Mouse (Mus musculus) midbrain, embryonic 11.5 days (tissue): Measurements from ENCODE around the gene Gimap4. TPM values are rescaled to one million over a fixed set of nuclear protein-coding genes. Genes with fewer than 3 reads are reported as not detected.
"Not testable (repeated sequence)": the region's sequence is repeated elsewhere in the genome, so short reads cannot be mapped to it uniquely, and the experiment has no call there.

Experiments
- ATAC-seq: fragments of 200-750 bp; cut with Nextera tagmentation; 2 replicates; pipeline ENCODE4 v1.8.0; 2017; ENCODE audit warnings: moderate TSS enrichment, moderate library complexity; ENCODE audit not compliant: low FRiP score
- DNase-seq: peaks from one replicate; pipeline ENCODE4 v3.0.0; 2015; ENCODE audit warnings: low spot score; ENCODE audit errors: missing footprints
- H3K27ac ChIP-seq: fragments of 300-500 bp; sonication (generic); 2 replicates; pipeline ENCODE4 v1.5.1; 2014; ENCODE audit warnings: low read depth, low read length
- H3K27me3 ChIP-seq: fragments of 300-500 bp; sonication (generic); 2 replicates; pipeline ENCODE4 v1.6.1; 2014; ENCODE audit warnings: mild to moderate bottlenecking, low read length, moderate library complexity, mixed read lengths; ENCODE audit not compliant: control insufficient read depth, insufficient read depth
- H3K36me3 ChIP-seq: fragments of 300-500 bp; sonication (generic); 2 replicates; pipeline ENCODE4 v1.6.1; 2014; ENCODE audit warnings: mild to moderate bottlenecking, low read length, moderate library complexity, mixed read lengths; ENCODE audit not compliant: control insufficient read depth, insufficient read depth
- H3K4me1 ChIP-seq: fragments of 300-500 bp; sonication (generic); 2 replicates; pipeline ENCODE4 v1.6.1; 2014; ENCODE audit warnings: low read length; ENCODE audit not compliant: control insufficient read depth, insufficient read depth
- H3K4me2 ChIP-seq: fragments of 300-500 bp; sonication (generic); 2 replicates; pipeline ENCODE4 v1.6.1; 2014; ENCODE audit warnings: mild to moderate bottlenecking, moderate library complexity
- H3K4me3 ChIP-seq: fragments of 300-500 bp; sonication (generic); 2 replicates; pipeline ENCODE4 v1.5.1; 2014; ENCODE audit warnings: low read depth, low read length
- H3K9ac ChIP-seq: fragments of 300-500 bp; sonication (generic); 2 replicates; pipeline ENCODE4 v1.6.1; 2014; ENCODE audit warnings: low read length
- H3K9me3 ChIP-seq: fragments of 300-500 bp; sonication (generic); 2 replicates; pipeline ENCODE4 v1.6.1; 2016; ENCODE audit warnings: low read length; ENCODE audit not compliant: control insufficient read depth
- WGBS: fragments of 180-500 bp; shearing (Covaris S2); extraction: QIAGEN DNeasy Blood & Tissue Kit; methylation state at CpG from one replicate; pipeline ENCODE4 v1.1.7; 2014; 5-methylcytosine and 5-hydroxymethylcytosine counted together
- polyA plus RNA-seq: library from polyadenylated mRNA; unstranded; fragments of >200 nt; fragmentation: Nextera tagmentation; extraction: Ambion mirVana; gene quantifications from 2 replicates; pipeline ENCODE4 v1.2.1, GENCODE M21; 2014

The Gimap4 gene
- polyA plus RNA-seq, 1 experiment from 2014 or later: 4.8 TPM

GRCm38 (mm10) chr6:48680421-48680820, 3.9 kb upstream of the Gimap4 start:
- Histone ChIP-seq H3K27ac (no peak overlapping the region), H3K9ac (no peak overlapping the region), H3K36me3 (no peaks in the 10 kb centered on the region), H3K4me1 (no peaks in the 10 kb centered on the region), H3K4me3 (no peak overlapping the region), H3K4me2 (no peak overlapping the region), H3K27me3 (no peaks in the 10 kb centered on the region), H3K9me3 (no peaks in the 10 kb centered on the region)
- ATAC-seq (no peak), DNase-seq (no peak)
- 80% methylated on average over 5 of the region's 5 CpGs for WGBS

GRCm38 (mm10) chr6:48681472-48682090, 2.8 kb upstream of the Gimap4 start:
- no peaks in the 10 kb centered on the region for H3K9me3 ChIP-seq
- H3K27me3 ChIP-seq: no peaks in the 10 kb centered on the region
- no peaks in the 10 kb centered on the region for H3K4me1 ChIP-seq
- no peak for DNase-seq
- H3K4me3 ChIP-seq: no peak overlapping the region
- H3K36me3 ChIP-seq: no peaks in the 10 kb centered on the region
- no peak overlapping the region for H3K27ac ChIP-seq
- no peak for ATAC-seq
- no peak overlapping the region for H3K9ac ChIP-seq
- 78% methylated on average over 3 of the region's 3 CpGs for WGBS
- no peak overlapping the region for H3K4me2 ChIP-seq

- Histone ChIP-seq H3K27ac (no peak overlapping the region), H3K9me3 (no peaks in the 10 kb centered on the region), H3K4me2 (no peak overlapping the region), H3K4me3 (no peak overlapping the region), H3K9ac (no peak overlapping the region), H3K36me3 (no peaks in the 10 kb centered on the region), H3K4me1 (no peaks in the 10 kb centered on the region), H3K27me3 (no peaks in the 10 kb centered on the region)
- ATAC-seq: no peak
- DNase-seq: no peak
- WGBS: 86% methylated on average over 4 of the region's 4 CpGs
Measured at GRCm38 (mm10) chr6:48682271-48682670, 2.1 kb upstream of the Gimap4 start.

- H3K4me1 ChIP-seq, H3K4me2 ChIP-seq, H3K4me3 ChIP-seq, DNase-seq, H3K9ac ChIP-seq, ATAC-seq, H3K27ac ChIP-seq, H3K9me3 ChIP-seq, H3K36me3 ChIP-seq, H3K27me3 ChIP-seq: not testable (repeated sequence)
- 93% methylated on average over 3 of the region's 4 CpGs for WGBS
Measured at GRCm38 (mm10) chr6:48683263-48683821, 1.0 kb upstream of the Gimap4 start.

- Histone ChIP-seq H3K4me3 (no peak overlapping the region), H3K9me3 (no peaks in the 10 kb centered on the region), H3K4me2 (no peak overlapping the region), H3K9ac (no peak overlapping the region), H3K27ac (no peak overlapping the region), H3K4me1 (no peaks in the 10 kb centered on the region), H3K36me3 (no peaks in the 10 kb centered on the region), H3K27me3 (no peaks in the 10 kb centered on the region)
- DNase-seq: no peak
- no peak for ATAC-seq
- WGBS: 45% methylated on average over 4 of the region's 4 CpGs
Measured at GRCm38 (mm10) chr6:48684806-48685205, 457 bp downstream of the Gimap4 start.

- 77% methylated on average over 2 of the region's 2 CpGs for WGBS
- Histone ChIP-seq H3K4me1 (no peaks in the 10 kb centered on the region), H3K4me2 (no peak overlapping the region), H3K9me3 (no peaks in the 10 kb centered on the region), H3K27ac (no peak overlapping the region), H3K27me3 (no peaks in the 10 kb centered on the region), H3K36me3 (no peaks in the 10 kb centered on the region), H3K9ac (no peak overlapping the region), H3K4me3 (no peak overlapping the region)
- no peak for ATAC-seq
- DNase-seq: no peak
Measured at GRCm38 (mm10) chr6:48685251-48685650, 902 bp downstream of the Gimap4 start.

- WGBS: 85% methylated on average over 7 of the region's 7 CpGs
- no peak overlapping the region for H3K27ac ChIP-seq
- no peaks in the 10 kb centered on the region for H3K36me3 ChIP-seq
- ATAC-seq (no peak), DNase-seq (no peak)
- H3K9ac ChIP-seq: no peak overlapping the region
- H3K27me3 ChIP-seq: no peaks in the 10 kb centered on the region
- no peaks in the 10 kb centered on the region for H3K4me1 ChIP-seq
- H3K4me2 ChIP-seq: no peak overlapping the region
- no peaks in the 10 kb centered on the region for H3K9me3 ChIP-seq
- H3K4me3 ChIP-seq: no peak overlapping the region
Measured at GRCm38 (mm10) chr6:48685694-48686665, 1.6 kb downstream of the Gimap4 start.

GRCm38 (mm10) chr6:48687077-48687476, 2.7 kb downstream of the Gimap4 start:
- Histone ChIP-seq H3K4me1 (no peaks in the 10 kb centered on the region), H3K4me2 (no peak overlapping the region), H3K36me3 (no peaks in the 10 kb centered on the region), H3K9me3 (no peaks in the 10 kb centered on the region), H3K27ac (no peak overlapping the region), H3K27me3 (no peaks in the 10 kb centered on the region), H3K9ac (no peak overlapping the region), H3K4me3 (no peak overlapping the region)
- no peak for ATAC-seq
- WGBS: 72% methylated on average over 2 of the region's 2 CpGs
- no peak for DNase-seq

GRCm38 (mm10) chr6:48689320-48689719, 5.0 kb downstream of the Gimap4 start:
- no peak overlapping the region for H3K4me3 ChIP-seq
- H3K4me2 ChIP-seq: no peak overlapping the region
- no peaks in the 10 kb centered on the region for H3K36me3 ChIP-seq
- 92% methylated on average over 2 of the region's 2 CpGs for WGBS
- ATAC-seq: no peak
- H3K9ac ChIP-seq: no peak overlapping the region
- no peaks in the 10 kb centered on the region for H3K27me3 ChIP-seq
- no peaks in the 10 kb centered on the region for H3K4me1 ChIP-seq
- no peak overlapping the region for H3K27ac ChIP-seq
- DNase-seq: no peak
- no peaks in the 10 kb centered on the region for H3K9me3 ChIP-seq
